Comparison of ENCODE assay signal across 11 mouse cellular contexts in the genomic region with DNA sequence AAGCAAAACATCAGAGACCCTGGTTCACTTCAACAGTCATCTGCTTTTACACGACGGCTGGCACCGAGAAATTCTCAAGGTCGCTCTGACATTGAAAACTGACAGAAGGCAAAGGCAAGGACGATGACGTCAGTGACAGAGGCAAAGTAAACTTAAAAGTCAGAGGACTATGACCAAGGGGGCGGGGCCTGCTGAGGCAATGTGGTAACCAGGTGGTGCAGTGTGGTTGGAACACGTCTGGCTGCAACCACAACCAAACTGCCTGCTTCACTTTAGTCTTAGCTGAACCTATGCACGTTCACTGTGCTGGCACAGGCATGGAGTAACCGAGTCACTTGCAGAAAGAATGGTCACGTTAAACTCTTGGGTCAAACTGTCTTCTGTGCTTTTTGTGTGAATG. TPM values are rescaled to one million over a fixed set of nuclear protein-coding genes. Genes with fewer than 3 reads are reported as not detected.
A peak's percentile ranks its signal among the peaks of the same experiment; 100 is the strongest.
DNase-seq lines count a peak whose midpoint lies in the region; ATAC-seq lines count a peak whose summit lies in the region.
"Had no signal": no experiment of that assay in that cellular context is flagged by ENCODE, and none has a peak within 500 bp of the region (broad histone marks: within the 10 kb centered on the region; RNA-seq: fewer than 3 reads in every experiment).

No protein-coding gene starts in this region.

- no peaks in the 10 kb centered on the region for H3K9me3 ChIP-seq in hindbrain, embryonic 15.5 days
- no peaks in the 10 kb centered on the region for H3K9me3 ChIP-seq in hindbrain, embryonic 13.5 days
- H3K9me3 ChIP-seq: limb, embryonic 15.5 days; midbrain, embryonic 12.5 days had no signal

- no peaks in the 10 kb centered on the region for H3K4me1 ChIP-seq in hindbrain, embryonic 15.5 days (replicated peaks)
- no peaks in the 10 kb centered on the region for H3K4me1 ChIP-seq in hindbrain, embryonic 13.5 days (replicated peaks)
- H3K4me1 ChIP-seq: limb, embryonic 15.5 days; midbrain, embryonic 12.5 days had no signal

- H3K9ac ChIP-seq in hindbrain, embryonic 15.5 days = no peak overlapping the region
- H3K9ac ChIP-seq in hindbrain, embryonic 13.5 days = no peak overlapping the region
- H3K9ac ChIP-seq: limb, embryonic 15.5 days; midbrain, embryonic 12.5 days had no signal

- no peak overlapping the region for H3K4me2 ChIP-seq in hindbrain, embryonic 15.5 days
- no peak overlapping the region for H3K4me2 ChIP-seq in hindbrain, embryonic 13.5 days
- H3K4me2 ChIP-seq: limb, embryonic 15.5 days; midbrain, embryonic 12.5 days had no signal

- peaks cover 34% of the 10 kb centered on the region for H3K36me3 ChIP-seq in hindbrain, embryonic 15.5 days
- peaks cover 52% of the 10 kb centered on the region for H3K36me3 ChIP-seq in hindbrain, embryonic 13.5 days

- whole genome bisulfite sequencing in hindbrain, embryonic 15.5 days = 93% methylated on average over 11 of the region's 11 CpGs
- 90% methylated on average over 11 of the region's 11 CpGs for WGBS in hindbrain, embryonic 13.5 days

- peak; percentile 23 for DNase-seq in R1 (ENCODE audit: low read depth, low spot score)
- DNase-seq in induced T-regulatory cell, adult 2 months (ENCODE audit: low read depth) = peak; percentile 20
- DNase-seq in B cell, adult 2 months = no peak
- no peak for DNase-seq in layer of hippocampus, postnatal 36 days
- DNase-seq in left cerebral cortex, postnatal 10 days (ENCODE audit: extremely low spot score in 1 of 2, low spot score in 2 of 2) = no peak
- DNase-seq: cerebellum, postnatal 25 days had no signal

- intact Hi-C loops in left cerebral cortex, postnatal 10 days (cut with DNase I) = loop anchor here (5.0 kb wide), 1 partner anchor 560 kb away; no protein-coding TSS in a partner anchor

- H3K27me3 ChIP-seq in hindbrain, embryonic 15.5 days = no peaks in the 10 kb centered on the region
- H3K27me3 ChIP-seq in hindbrain, embryonic 13.5 days = no peaks in the 10 kb centered on the region
- H3K27me3 ChIP-seq: limb, embryonic 15.5 days; midbrain, embryonic 12.5 days had no signal

- no peak overlapping the region for H3K4me3 ChIP-seq in hindbrain, embryonic 15.5 days
- no peak overlapping the region for H3K4me3 ChIP-seq in hindbrain, embryonic 13.5 days
- H3K4me3 ChIP-seq: limb, embryonic 15.5 days; midbrain, embryonic 12.5 days had no signal

- peak; percentile 45; the same call in 1 of the 2 replicates for ATAC-seq in hindbrain, embryonic 15.5 days (ENCODE audit: low FRiP score, low read depth)
- ATAC-seq in hindbrain, embryonic 13.5 days (ENCODE audit: low FRiP score) = no peak
- ATAC-seq in megakaryocyte progenitor cell, adult 5-6 weeks (replicated peaks; ENCODE audit: poor library complexity) = peak; percentile 46

- H3K27ac ChIP-seq in hindbrain, embryonic 15.5 days (replicated peaks) = no peak overlapping the region
- H3K27ac ChIP-seq in hindbrain, embryonic 13.5 days = no peak overlapping the region
- H3K27ac ChIP-seq: limb, embryonic 15.5 days; midbrain, embryonic 12.5 days had no signal

RNA-seq across cellular contexts. Expression of gene Kmo, which starts 17.9 kb away (rescaled TPM):
- polyA plus RNA-seq in hindbrain, embryonic 15.5 days (2015; fragmentation: Nextera tagmentation; extraction: Ambion mirVana) = 0.13 TPM in 1 of 2 replicates, not detected in the other
- polyA plus RNA-seq in hindbrain, embryonic 13.5 days (2015; fragmentation: Nextera tagmentation; extraction: Ambion mirVana) = 0.18 and 0.21 TPM in 2 replicates
- 3.0 and 3.4 TPM in 2 replicates for total RNA-seq in megakaryocyte progenitor cell, adult 5-6 weeks (2015)
- total RNA-seq in megakaryocyte progenitor cell, adult 5-6 weeks (2017) = 6.4 and 7.1 TPM in 2 replicates
- under 1 TPM in 1 of 2 experiments, not detected in 1; 0.38 TPM for total RNA-seq in layer of hippocampus, postnatal 36 days (2021)
- not detected for total RNA-seq in left cerebral cortex, postnatal 10 days (2021)

RNA-seq across cellular contexts. Expression of gene Fh1, which starts 23.2 kb away (rescaled TPM):
- 97.9 and 106 TPM in 2 replicates for polyA plus RNA-seq in hindbrain, embryonic 15.5 days (2015; fragmentation: Nextera tagmentation; extraction: Ambion mirVana)
- polyA plus RNA-seq in hindbrain, embryonic 13.5 days (2015; fragmentation: Nextera tagmentation; extraction: Ambion mirVana) = 83.4 and 84.5 TPM in 2 replicates
- total RNA-seq in megakaryocyte progenitor cell, adult 5-6 weeks (2015) = 162 and 179 TPM in 2 replicates
- 104 and 121 TPM in 2 replicates for total RNA-seq in megakaryocyte progenitor cell, adult 5-6 weeks (2017)
- 10 to 100 TPM; 73.6 to 78.2 TPM for total RNA-seq in layer of hippocampus, postnatal 36 days (2021)
- total RNA-seq in left cerebral cortex, postnatal 10 days (2021) = 10 to 100 TPM; 86.1 to 91.7 TPM

Comparison
In these comparisons a context has a peak if more than half of its experiments do, and no peak if none do; other contexts are left out.
1. DNase-seq: peak in R1 (single experiment) and induced T-regulatory cell, adult 2 months (single experiment); none in B cell, adult 2 months (0 of 2), layer of hippocampus, postnatal 36 days (0 of 2) and left cerebral cortex, postnatal 10 days (0 of 2).